Mouse (Mus musculus) lung, embryonic 15.5 days (tissue): ENCODE results near the gene Pcdh8. TPM values are rescaled to one million over a fixed set of nuclear protein-coding genes. Genes with fewer than 3 reads are reported as not detected.

Source experiments
- ATAC-seq: fragments of 200-750 bp; cut with Nextera tagmentation; 2 replicates; pipeline ENCODE4 v1.8.0; 2017; ENCODE audit warnings: moderate number of reproducible peaks, borderline replicate concordance; ENCODE audit not compliant: low FRiP score, low TSS enrichment; ENCODE audit errors: extremely low read depth
- H3K27ac ChIP-seq: fragments of 300-500 bp; sonication (generic); 2 replicates; pipeline ENCODE4 v1.5.1; 2015; ENCODE audit warnings: moderate library complexity, mild to moderate bottlenecking, inconsistent platforms
- H3K27me3 ChIP-seq: fragments of 300-500 bp; sonication (generic); 2 replicates; pipeline ENCODE4 v1.6.1; 2015; ENCODE audit warnings: inconsistent platforms
- H3K36me3 ChIP-seq: fragments of 300-500 bp; sonication (generic); 2 replicates; pipeline ENCODE4 v1.6.1; 2015; ENCODE audit warnings: inconsistent platforms
- H3K4me1 ChIP-seq: fragments of 300-500 bp; sonication (generic); 2 replicates; pipeline ENCODE4 v1.6.1; 2015; ENCODE audit warnings: inconsistent platforms
- H3K4me2 ChIP-seq: fragments of 300-500 bp; sonication (generic); 2 replicates; pipeline ENCODE4 v1.6.1; 2015; ENCODE audit warnings: inconsistent platforms, mild to moderate bottlenecking, moderate library complexity
- H3K4me3 ChIP-seq: fragments of 300-500 bp; sonication (generic); 2 replicates; pipeline ENCODE4 v1.5.1; 2015; ENCODE audit warnings: mild to moderate bottlenecking, inconsistent platforms
- H3K9ac ChIP-seq: fragments of 300-500 bp; sonication (generic); 2 replicates; pipeline ENCODE4 v1.6.1; 2015; ENCODE audit warnings: inconsistent platforms
- H3K9me3 ChIP-seq: fragments of 300-500 bp; sonication (generic); 2 replicates; pipeline ENCODE4 v1.6.1; 2016; ENCODE audit warnings: inconsistent platforms
- WGBS: fragments of 180-500 bp; shearing (Covaris S2); methylation state at CpG from one replicate; pipeline ENCODE4 v1.1.7; 2015; 5-methylcytosine and 5-hydroxymethylcytosine counted together
- polyA plus RNA-seq: library from polyadenylated mRNA; unstranded; fragments of >200 nt; fragmentation: Nextera tagmentation; extraction: Ambion mirVana; gene quantifications from 2 replicates; pipeline ENCODE4 v1.2.1, GENCODE M21; 2015

Pcdh8 gene
- 0.11 and 0.18 TPM in 2 replicates for polyA plus RNA-seq

DNA sequence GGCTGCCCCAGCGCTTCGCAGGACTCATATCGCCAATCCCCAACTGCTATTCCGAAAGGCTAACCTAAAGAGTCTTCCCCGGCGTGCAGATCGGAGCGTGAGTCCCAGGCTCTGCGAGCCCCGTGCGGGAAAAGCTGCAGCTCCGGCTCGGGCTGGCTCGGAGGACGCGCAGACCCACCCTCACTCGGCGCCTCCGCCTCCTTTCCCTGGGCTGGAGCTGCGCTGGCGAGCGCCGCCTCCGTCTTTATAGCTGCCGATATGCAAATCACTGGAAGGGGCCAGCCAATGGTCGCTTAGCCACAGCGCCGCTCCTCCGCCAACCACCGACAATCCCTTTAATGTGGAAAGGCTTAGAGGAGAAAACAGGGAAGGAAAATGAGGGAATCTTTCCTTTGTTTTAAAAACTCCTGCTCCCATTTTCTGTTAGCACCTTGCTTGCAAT, at the start of gene Pcdh8:
Pcdh8 (minus strand) TSS at position 219 of the 442 bp plus-strand sequence.
- Histone ChIP-seq H3K9ac (no peak within 1 kb of the TSS), H3K4me3 (peak within 1 kb of the TSS; percentile 34), H3K4me2 (peak within 1 kb of the TSS; percentile 71), H3K27me3 (peaks cover 97% of the 10 kb centered on the region), H3K27ac (no peak within 1 kb of the TSS), H3K4me1 (peaks cover 35% of the 10 kb centered on the region), H3K36me3 (no peaks in the 10 kb centered on the region), H3K9me3 (no peaks in the 10 kb centered on the region)
- ATAC-seq, result peak; percentile 93
- 1% methylated on average over 30 of the region's 30 CpGs for WGBS

DNA sequence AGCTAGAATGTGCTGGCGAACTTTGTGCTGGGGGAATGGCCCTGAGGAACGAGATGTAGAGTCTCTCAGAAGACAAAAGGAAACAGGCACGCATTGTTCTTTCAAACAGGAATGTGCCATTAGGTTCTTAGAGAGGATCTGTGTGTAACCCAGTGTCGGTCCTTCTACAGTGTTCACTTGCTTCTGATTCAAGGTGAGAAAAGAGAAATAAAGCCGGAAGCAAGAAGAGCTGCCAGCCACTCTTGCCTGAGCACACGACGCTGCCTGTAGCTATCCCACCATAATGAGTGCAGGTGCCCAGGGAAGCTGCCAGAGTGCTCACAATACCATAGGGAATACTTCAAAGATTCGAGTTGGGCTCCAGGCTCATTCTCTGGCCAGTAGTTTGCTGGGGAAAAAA, 43.6 kb upstream of the Pcdh8 start:
- Histone ChIP-seq H3K27ac (no peak overlapping the region), H3K9me3 (no peaks in the 10 kb centered on the region), H3K4me2 (no peak overlapping the region), H3K36me3 (no peaks in the 10 kb centered on the region), H3K4me3 (no peak overlapping the region), H3K27me3 (no peaks in the 10 kb centered on the region), H3K4me1 (no peaks in the 10 kb centered on the region), H3K9ac (no peak overlapping the region)
- 63% methylated on average over 8 of the region's 8 CpGs for WGBS
- ATAC-seq, result no peak

DNA sequence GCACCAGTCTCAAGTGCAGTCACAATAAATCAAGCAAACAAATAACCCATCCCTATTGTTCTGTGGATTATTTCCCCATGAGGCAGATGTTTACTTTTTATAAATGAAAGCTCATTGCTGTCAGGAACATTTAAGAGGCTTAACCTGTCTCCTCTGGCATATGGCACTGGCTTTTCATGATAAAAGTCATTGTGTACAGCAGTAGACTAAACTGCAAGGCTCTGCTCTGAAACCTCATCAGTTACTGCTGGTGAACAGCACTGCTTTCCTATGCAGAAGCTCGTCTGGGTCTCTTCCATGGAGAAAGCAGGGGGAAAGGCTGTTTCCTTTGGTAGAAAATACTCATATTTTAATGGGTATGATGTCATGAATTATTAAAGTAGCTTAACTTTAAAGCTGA, 43.0 kb upstream of the Pcdh8 start:
- no peak overlapping the region for H3K9ac ChIP-seq
- no peak overlapping the region for H3K27ac ChIP-seq
- no peak for ATAC-seq
- 25% methylated on average over 1 of the region's 1 CpGs for whole genome bisulfite sequencing
- H3K27me3 ChIP-seq, result no peaks in the 10 kb centered on the region
- H3K4me2 ChIP-seq, result no peak overlapping the region
- no peak overlapping the region for H3K4me3 ChIP-seq
- H3K4me1 ChIP-seq, result no peaks in the 10 kb centered on the region
- no peaks in the 10 kb centered on the region for H3K36me3 ChIP-seq
- H3K9me3 ChIP-seq, result no peaks in the 10 kb centered on the region

DNA sequence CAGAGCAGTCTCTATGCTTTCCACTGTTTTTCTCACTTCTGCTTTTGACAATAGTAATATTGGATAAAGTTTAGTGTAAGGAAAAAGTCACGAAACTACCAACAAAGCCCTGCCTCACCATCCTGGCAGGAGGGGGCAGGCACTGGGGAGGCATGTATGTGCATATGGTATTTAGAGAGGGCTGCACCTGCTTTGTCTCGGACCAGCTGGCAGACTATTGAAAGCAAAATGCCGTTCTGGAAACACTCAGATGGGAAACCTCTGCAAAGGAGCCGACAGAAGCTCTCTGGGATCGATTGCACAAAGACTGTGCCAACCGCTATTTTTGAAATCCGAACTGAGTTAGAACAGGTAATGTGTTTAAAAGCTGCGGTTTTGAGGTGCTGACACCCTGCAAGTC, 22.1 kb upstream of the Pcdh8 start:
- WGBS, result 83% methylated on average over 8 of the region's 8 CpGs
- no peak for ATAC-seq

GRCm38 (mm10) chr14:79789535-79789934, 18.4 kb upstream of the Pcdh8 start:
- 26% methylated on average over 4 of the region's 4 CpGs for WGBS
- Histone ChIP-seq H3K4me2 (no peak overlapping the region), H3K9me3 (no peaks in the 10 kb centered on the region), H3K36me3 (no peaks in the 10 kb centered on the region), H3K4me1 (no peaks in the 10 kb centered on the region), H3K9ac (no peak overlapping the region), H3K27me3 (no peaks in the 10 kb centered on the region), H3K27ac (no peak overlapping the region), H3K4me3 (no peak overlapping the region)
- ATAC-seq, result no peak

More for the DNA sequence above, 22.1 kb upstream of the Pcdh8 start:
- no peak overlapping the region for H3K27ac ChIP-seq
- no peaks in the 10 kb centered on the region for H3K36me3 ChIP-seq
- no peak overlapping the region for H3K9ac ChIP-seq
- no peak overlapping the region for H3K4me3 ChIP-seq
- no peaks in the 10 kb centered on the region for H3K27me3 ChIP-seq
- H3K4me1 ChIP-seq, result no peaks in the 10 kb centered on the region
- no peak overlapping the region for H3K4me2 ChIP-seq
- no peaks in the 10 kb centered on the region for H3K9me3 ChIP-seq

DNA sequence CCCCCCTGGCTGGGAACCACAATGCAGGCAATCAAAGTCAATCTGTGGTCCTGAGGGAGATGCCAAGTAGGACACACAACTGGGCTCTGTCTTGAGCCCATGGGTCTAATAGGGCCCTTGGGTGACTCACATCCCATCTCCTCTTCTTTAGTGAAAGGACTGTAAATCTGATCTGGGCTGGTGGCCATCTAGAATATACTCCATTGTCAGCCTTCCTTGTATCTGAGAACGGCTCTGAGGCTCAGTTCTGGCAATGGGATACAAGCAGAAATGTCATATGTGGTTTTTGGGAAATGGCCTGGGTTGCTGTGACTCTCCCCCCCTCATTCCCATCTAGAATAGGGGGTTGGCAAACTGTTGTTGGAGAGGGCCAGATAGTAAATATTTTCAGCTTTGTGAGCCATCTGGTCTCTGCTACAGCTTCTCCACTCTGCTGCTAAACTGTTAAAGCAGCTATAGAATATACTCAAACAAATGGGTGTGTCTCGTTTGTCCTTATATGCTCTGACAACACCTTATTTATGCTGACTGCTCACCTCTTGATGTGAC, 17.6 kb upstream of the Pcdh8 start:
- WGBS, result 57% methylated on average over 2 of the region's 2 CpGs
- H3K4me2 ChIP-seq, result no peak overlapping the region
- H3K27ac ChIP-seq, result no peak overlapping the region
- no peak overlapping the region for H3K9ac ChIP-seq
- ATAC-seq, result no peak
- no peaks in the 10 kb centered on the region for H3K36me3 ChIP-seq
- no peaks in the 10 kb centered on the region for H3K9me3 ChIP-seq
- no peaks in the 10 kb centered on the region for H3K27me3 ChIP-seq
- no peak overlapping the region for H3K4me3 ChIP-seq
- no peaks in the 10 kb centered on the region for H3K4me1 ChIP-seq

DNA sequence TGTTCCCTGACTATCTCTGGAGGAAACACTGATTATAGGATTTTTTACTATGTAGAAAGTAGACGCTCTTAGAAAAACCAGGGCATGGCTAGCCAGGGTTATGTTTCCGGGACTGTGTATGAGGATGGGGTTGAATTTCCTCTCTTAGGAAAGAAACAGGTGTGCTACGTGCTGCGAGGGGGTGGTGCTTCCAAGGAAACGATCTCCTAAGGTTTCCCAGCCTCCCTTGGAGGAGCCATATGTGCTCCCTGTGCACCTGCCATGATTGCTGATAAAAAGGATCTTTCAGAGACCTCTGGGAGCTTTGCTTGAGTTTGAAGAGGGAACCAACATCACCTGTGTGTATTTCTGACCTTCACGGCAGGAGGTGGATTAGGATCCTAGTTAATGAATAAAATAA, 16.8 kb upstream of the Pcdh8 start:
- H3K4me2 ChIP-seq, result no peak overlapping the region
- ATAC-seq, result no peak
- no peak overlapping the region for H3K27ac ChIP-seq
- WGBS, result 75% methylated on average over 6 of the region's 6 CpGs
- H3K4me3 ChIP-seq, result no peak overlapping the region
- H3K9me3 ChIP-seq, result no peaks in the 10 kb centered on the region
- no peaks in the 10 kb centered on the region for H3K4me1 ChIP-seq
- no peaks in the 10 kb centered on the region for H3K27me3 ChIP-seq
- H3K36me3 ChIP-seq, result no peaks in the 10 kb centered on the region
- no peak overlapping the region for H3K9ac ChIP-seq

GRCm38 (mm10) chr14:79785400-79785799, 14.3 kb upstream of the Pcdh8 start:
- no peaks in the 10 kb centered on the region for H3K4me1 ChIP-seq
- no peak overlapping the region for H3K4me3 ChIP-seq
- H3K9ac ChIP-seq, result no peak overlapping the region
- 29% methylated on average over 4 of the region's 4 CpGs for WGBS
- H3K27me3 ChIP-seq, result no peaks in the 10 kb centered on the region
- H3K36me3 ChIP-seq, result no peaks in the 10 kb centered on the region
- no peaks in the 10 kb centered on the region for H3K9me3 ChIP-seq
- H3K4me2 ChIP-seq, result no peak overlapping the region
- no peak for ATAC-seq
- no peak overlapping the region for H3K27ac ChIP-seq

DNA sequence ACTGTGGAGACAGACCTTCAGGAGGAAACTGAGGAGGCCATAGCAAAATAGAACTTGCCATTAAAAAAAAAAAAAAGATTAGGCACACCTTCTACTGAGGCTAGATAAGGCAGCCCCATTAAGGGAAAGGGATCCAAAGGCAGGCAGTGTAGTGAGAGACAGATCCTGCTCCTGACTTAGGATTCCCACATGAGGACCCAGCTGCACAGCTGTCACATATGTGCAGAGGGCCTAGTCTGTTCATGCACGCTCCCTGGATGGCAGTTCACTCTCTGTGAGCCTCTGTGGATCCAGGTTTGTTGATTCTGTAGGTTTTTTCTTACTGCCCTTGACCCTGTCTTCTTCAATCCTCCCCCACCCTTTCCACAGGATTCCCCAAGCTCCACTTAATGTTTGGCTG, 9.8 kb upstream of the Pcdh8 start:
- no peak for ATAC-seq
- Histone ChIP-seq H3K36me3 (no peaks in the 10 kb centered on the region), H3K9ac (no peak overlapping the region), H3K27ac (no peak overlapping the region), H3K4me1 (no peaks in the 10 kb centered on the region), H3K9me3 (no peaks in the 10 kb centered on the region), H3K27me3 (peaks cover 5% of the 10 kb centered on the region), H3K4me3 (no peak overlapping the region), H3K4me2 (no peak overlapping the region)
- WGBS, result 43% methylated on average over 1 of the region's 1 CpGs

DNA sequence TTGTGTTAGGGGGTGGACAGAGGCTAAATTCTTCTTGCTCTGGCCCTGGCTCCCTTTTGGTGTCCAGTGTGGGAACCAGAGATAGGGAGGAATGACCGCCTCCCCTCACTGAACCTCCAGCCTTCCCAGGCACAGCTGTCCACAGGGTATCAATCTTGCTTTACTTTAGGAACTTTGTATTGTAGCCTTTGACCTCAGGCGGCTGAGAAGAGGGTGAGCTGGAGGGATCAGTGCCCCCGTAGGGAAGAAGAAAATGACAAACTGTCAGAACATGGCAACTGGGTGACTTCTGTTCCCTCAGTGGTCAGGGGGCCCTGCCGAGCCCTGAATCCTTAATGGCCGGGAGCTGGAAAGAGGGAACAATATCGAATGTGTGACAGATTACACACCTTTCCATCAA, 9.2 kb upstream of the Pcdh8 start:
- Histone ChIP-seq H3K27ac (no peak overlapping the region), H3K4me2 (no peak overlapping the region), H3K4me1 (no peaks in the 10 kb centered on the region), H3K9me3 (no peaks in the 10 kb centered on the region), H3K9ac (no peak overlapping the region), H3K36me3 (no peaks in the 10 kb centered on the region), H3K4me3 (no peak overlapping the region), H3K27me3 (peaks cover 10% of the 10 kb centered on the region)
- ATAC-seq, result no peak
- WGBS, result 22% methylated on average over 6 of the region's 6 CpGs

DNA sequence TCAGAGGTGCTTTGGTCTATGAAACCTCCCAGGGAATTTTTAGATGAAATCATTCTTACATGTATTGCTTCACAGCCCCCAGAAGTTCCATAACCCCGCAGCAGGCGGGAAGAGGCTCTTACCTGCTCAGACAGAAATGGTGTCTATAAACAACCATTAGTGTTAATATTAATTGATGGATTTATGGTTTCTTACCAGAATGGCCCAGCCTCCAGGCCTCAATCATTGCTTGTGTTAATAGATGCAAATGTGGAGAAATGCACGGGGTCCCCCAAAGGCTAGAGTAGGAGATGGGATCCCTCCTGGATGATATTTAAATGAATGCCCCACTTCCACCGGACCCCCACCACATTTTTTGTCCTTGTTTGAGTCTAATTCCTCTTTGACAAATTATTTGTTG, 8.7 kb upstream of the Pcdh8 start:
- no peak overlapping the region for H3K27ac ChIP-seq
- no peak for ATAC-seq

DNA sequence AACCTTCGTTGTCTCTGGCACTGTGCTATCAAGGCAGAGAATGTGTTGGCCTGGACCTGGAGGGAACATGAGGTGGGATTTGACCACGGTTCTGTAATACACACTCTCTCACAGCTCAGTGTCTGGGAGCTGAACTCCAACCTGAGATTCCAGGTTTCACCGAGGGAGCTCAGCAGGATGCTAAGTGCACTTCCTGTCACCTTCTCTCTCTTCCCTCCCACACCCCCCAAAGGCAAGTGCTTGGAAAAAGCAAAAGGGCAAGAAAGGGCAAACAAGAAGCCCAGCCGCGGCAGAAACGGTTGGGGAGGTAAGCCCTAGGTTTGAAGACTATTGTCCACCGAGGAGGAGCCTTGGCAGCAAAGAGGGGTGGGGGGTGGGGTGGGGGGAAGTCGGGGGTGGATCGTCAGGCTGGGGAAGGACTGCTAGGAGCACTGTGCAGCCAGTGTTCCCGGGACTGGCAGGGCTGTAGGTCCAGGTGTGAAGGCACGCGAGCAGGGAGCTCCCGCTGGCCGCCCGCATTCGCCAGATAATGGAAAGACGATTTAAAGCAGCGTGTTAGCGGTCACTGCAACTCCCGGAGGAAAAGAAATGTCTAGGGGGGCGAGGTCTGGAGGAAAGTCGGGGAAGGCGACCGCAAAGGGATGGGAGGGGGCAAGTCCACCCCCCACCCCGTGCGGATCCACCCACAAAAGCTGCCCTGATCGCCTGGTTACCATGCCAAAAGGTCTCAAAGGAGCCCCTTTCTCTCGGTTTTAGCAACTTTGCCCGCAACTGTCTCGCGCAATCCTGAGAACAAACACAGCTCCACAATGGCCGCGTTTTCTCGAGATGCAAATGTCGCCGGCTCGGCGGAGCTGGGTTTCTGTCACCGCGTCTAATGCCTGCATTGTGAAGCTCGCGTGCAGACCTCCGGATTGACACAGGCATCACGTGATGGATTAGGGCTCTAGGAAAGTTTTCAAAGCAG, 2.6 kb upstream of the Pcdh8 start:
- H3K4me2 ChIP-seq, result peak overlapping the region; percentile 54
- whole genome bisulfite sequencing, result under 1% methylated on average over 44 of the region's 44 CpGs
- no peak overlapping the region for H3K27ac ChIP-seq
- no peak overlapping the region for H3K9ac ChIP-seq
- H3K36me3 ChIP-seq, result no peaks in the 10 kb centered on the region
- peak overlapping the region; percentile 27 for H3K4me3 ChIP-seq
- no peak for ATAC-seq
- H3K9me3 ChIP-seq, result no peaks in the 10 kb centered on the region
- peaks cover 28% of the 10 kb centered on the region for H3K4me1 ChIP-seq
- H3K27me3 ChIP-seq, result peaks cover 76% of the 10 kb centered on the region

More for the DNA sequence above, 8.7 kb upstream of the Pcdh8 start:
- Histone ChIP-seq H3K4me2 (no peak overlapping the region), H3K4me1 (no peaks in the 10 kb centered on the region), H3K9me3 (no peaks in the 10 kb centered on the region), H3K36me3 (no peaks in the 10 kb centered on the region), H3K9ac (no peak overlapping the region), H3K4me3 (no peak overlapping the region), H3K27me3 (peaks cover 15% of the 10 kb centered on the region)
- 54% methylated on average over 4 of the region's 4 CpGs for WGBS
